Mouse (Mus musculus) thymus, adult 2 months (tissue): Measurements from ENCODE around the gene Prkn.

Experiments
- CTCF ChIP-seq: fragments of 200-500 bp; IDR thresholded peaks from 2 replicates; pipeline ENCODE4 v1.5.1; 2012; ENCODE audit warnings: mild to moderate bottlenecking, control low read depth, low read length, moderate library complexity, borderline replicate concordance; ENCODE audit not compliant: control insufficient read depth, poor library complexity, insufficient read depth; ENCODE audit errors: extremely low read depth
- POLR2A ChIP-seq: fragments of 200-500 bp; IDR thresholded peaks from 2 replicates; pipeline ENCODE4 v1.6.1; 2012; ENCODE audit warnings: mild to moderate bottlenecking, low read length, control low read depth, moderate library complexity; ENCODE audit not compliant: control insufficient read depth, poor library complexity, insufficient read depth; ENCODE audit errors: extremely low read depth

GRCm38 (mm10) chr17:11187356-11187755 is 347.2 kb downstream of the Prkn start:
- no peak for TF ChIP-seq CTCF
- TF ChIP-seq POLR2A, result no peak
